Mouse (Mus musculus) C2C12 (cell line): ENCODE results near the gene Gm28308.

Experiments used
- CTCF ChIP-seq: IDR thresholded peaks from one replicate; pipeline ENCODE4 v1.5.1; 2011; ENCODE audit not compliant: control insufficient read depth, insufficient read depth, insufficient read length
- FOSL1 ChIP-seq: IDR thresholded peaks from one replicate; pipeline ENCODE4 v1.8.0; 2011; ENCODE audit warnings: mild to moderate bottlenecking, low read length; ENCODE audit not compliant: poor library complexity, insufficient read depth, severe bottlenecking
- MAX ChIP-seq: IDR thresholded peaks from one replicate; pipeline ENCODE4 v1.6.1; 2011; ENCODE audit warnings: mild to moderate bottlenecking, control low read depth
- MYOG ChIP-seq: IDR thresholded peaks from one replicate; pipeline ENCODE4 v1.6.1; 2011; ENCODE audit not compliant: control insufficient read depth, insufficient read length; ENCODE audit errors: extremely low read depth
- USF1 ChIP-seq: IDR thresholded peaks from one replicate; pipeline ENCODE4 v1.6.1; 2011; ENCODE audit warnings: low read depth, mild to moderate bottlenecking, control low read depth, moderate library complexity

DNA sequence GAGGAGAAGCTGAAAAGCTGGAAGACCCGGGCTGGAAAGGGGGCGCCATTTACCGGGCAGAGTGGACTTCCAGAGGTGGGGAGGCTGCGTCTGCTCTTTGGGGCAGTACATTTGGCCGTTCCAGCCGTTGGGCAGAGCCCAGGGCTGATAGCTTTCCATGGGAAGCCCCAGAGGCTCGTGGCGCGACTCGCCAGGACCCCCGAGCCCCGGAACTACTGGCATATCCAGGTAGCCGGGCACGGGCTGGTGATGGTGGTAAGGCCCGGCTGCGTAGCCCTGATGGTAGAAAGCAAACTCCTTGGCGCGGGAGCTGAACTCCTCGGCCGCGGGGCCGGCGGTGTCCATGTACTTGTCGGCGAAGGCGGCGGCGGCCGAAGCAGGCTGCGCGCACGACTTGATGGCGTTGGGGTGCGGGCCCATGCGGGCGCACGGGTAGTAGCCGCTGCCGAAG, 46.7 kb upstream of the Gm28308 start:
- no peak for TF ChIP-seq CTCF
- no peak for TF ChIP-seq MAX
- no peak for TF ChIP-seq FOSL1
- no peak for TF ChIP-seq MYOG
- TF ChIP-seq USF1 = no peak
